Mouse (Mus musculus): Measurements from ENCODE around the gene Nt5c3b. TPM values are rescaled to one million over a fixed set of nuclear protein-coding genes. Genes with fewer than 3 reads are reported as not detected.
A peak's percentile ranks its signal among the peaks of the same experiment; 100 is the strongest.

Nt5c3b gene
- polyA plus RNA-seq, 1 experiment, result 32.0 TPM

- H3K27ac ChIP-seq (ENCODE audit: insufficient read depth, low read depth, low read length), result peak within 1 kb of the TSS; percentile 51
- no peaks in the 10 kb centered on the region for H3K4me1 ChIP-seq (ENCODE audit: control insufficient read depth, insufficient read depth, low read length)
These were observed 27.3 kb downstream of the Nt5c3b start, which contains the start of gene P3h4 for GRCm38 (mm10) chr11:100414021-100414913. TSS of gene P3h4 (minus strand) at chr11:100414836.

GRCm38 (mm10) chr11:100413541-100413940 lies 28.1 kb downstream of the Nt5c3b start:
- no peak for DNase-seq
- TF ChIP-seq CTCF (conservative IDR thresholded peaks at IDR 0.05; ENCODE audit: insufficient read depth, insufficient read length, low read depth, low read length), result no peak
- TF ChIP-seq POLR2A (IDR thresholded peaks at IDR 0.05; ENCODE audit: low read depth, low read length), result no peak
- Histone ChIP-seq H3K27ac (ENCODE audit: insufficient read depth, low read depth, low read length) (no peak overlapping the region), H3K36me3 (ENCODE audit: control insufficient read depth, insufficient read depth, low read length) (no peaks in the 10 kb centered on the region), H3K27me3 (replicated peaks; ENCODE audit: control insufficient read depth, insufficient read depth, low read length) (no peaks in the 10 kb centered on the region), H3K4me3 (ENCODE audit: insufficient read depth, low read depth, low read length) (peak overlapping the region; percentile 67), H3K4me1 (ENCODE audit: control insufficient read depth, insufficient read depth, low read length) (no peaks in the 10 kb centered on the region)
- WGBS, result 78% methylated on average over 11 of the region's 11 CpGs

More at GRCm38 (mm10) chr11:100414021-100414913, 27.3 kb downstream of the Nt5c3b start, which contains the start of gene P3h4:
- 3% methylated on average over 93 of the region's 93 CpGs for WGBS
- DNase-seq, result peak; percentile 84
- TF ChIP-seq POLR2A (IDR thresholded peaks at IDR 0.05; ENCODE audit: low read depth, low read length), result no peak
- TF ChIP-seq CTCF (conservative IDR thresholded peaks at IDR 0.05; ENCODE audit: insufficient read depth, insufficient read length, low read depth, low read length), result peak; percentile 68
- H3K27me3 ChIP-seq (replicated peaks; ENCODE audit: control insufficient read depth, insufficient read depth, low read length), result no peaks in the 10 kb centered on the region
- peak within 1 kb of the TSS; percentile 72 for H3K4me3 ChIP-seq (ENCODE audit: insufficient read depth, low read depth, low read length)
- H3K36me3 ChIP-seq (ENCODE audit: control insufficient read depth, insufficient read depth, low read length), result no peaks in the 10 kb centered on the region

- WGBS, result 61% methylated on average over 11 of the region's 11 CpGs
- no peak for DNase-seq
- no peaks in the 10 kb centered on the region for H3K36me3 ChIP-seq (ENCODE audit: control insufficient read depth, insufficient read depth, low read length)
- no peak overlapping the region for H3K27ac ChIP-seq (ENCODE audit: insufficient read depth, low read depth, low read length)
- no peak for TF ChIP-seq POLR2A (IDR thresholded peaks at IDR 0.05; ENCODE audit: low read depth, low read length)
- TF ChIP-seq CTCF (conservative IDR thresholded peaks at IDR 0.05; ENCODE audit: insufficient read depth, insufficient read length, low read depth, low read length), result no peak
- no peaks in the 10 kb centered on the region for H3K27me3 ChIP-seq (replicated peaks; ENCODE audit: control insufficient read depth, insufficient read depth, low read length)
- no peaks in the 10 kb centered on the region for H3K4me1 ChIP-seq (ENCODE audit: control insufficient read depth, insufficient read depth, low read length)
- no peak overlapping the region for H3K4me3 ChIP-seq (ENCODE audit: insufficient read depth, low read depth, low read length)
These were observed 29.9 kb downstream of the Nt5c3b start for GRCm38 (mm10) chr11:100411736-100412135.

GRCm38 (mm10) chr11:100409686-100410085 lies 31.9 kb downstream of the Nt5c3b start:
- no peak for DNase-seq
- no peak overlapping the region for H3K4me3 ChIP-seq (ENCODE audit: insufficient read depth, low read depth, low read length)
- no peaks in the 10 kb centered on the region for H3K4me1 ChIP-seq (ENCODE audit: control insufficient read depth, insufficient read depth, low read length)
- H3K27ac ChIP-seq (ENCODE audit: insufficient read depth, low read depth, low read length), result no peak overlapping the region
- no peaks in the 10 kb centered on the region for H3K36me3 ChIP-seq (ENCODE audit: control insufficient read depth, insufficient read depth, low read length)
- WGBS, result 93% methylated on average over 3 of the region's 3 CpGs
- no peaks in the 10 kb centered on the region for H3K27me3 ChIP-seq (replicated peaks; ENCODE audit: control insufficient read depth, insufficient read depth, low read length)
- no peak for TF ChIP-seq POLR2A (IDR thresholded peaks at IDR 0.05; ENCODE audit: low read depth, low read length)
- TF ChIP-seq CTCF (conservative IDR thresholded peaks at IDR 0.05; ENCODE audit: insufficient read depth, insufficient read length, low read depth, low read length), result no peak

- Histone ChIP-seq H3K4me3 (ENCODE audit: insufficient read depth, low read depth, low read length) (no peak overlapping the region), H3K4me1 (ENCODE audit: control insufficient read depth, insufficient read depth, low read length) (no peaks in the 10 kb centered on the region), H3K27me3 (replicated peaks; ENCODE audit: control insufficient read depth, insufficient read depth, low read length) (no peaks in the 10 kb centered on the region), H3K27ac (ENCODE audit: insufficient read depth, low read depth, low read length) (no peak overlapping the region), H3K36me3 (ENCODE audit: control insufficient read depth, insufficient read depth, low read length) (no peaks in the 10 kb centered on the region)
- no peak for TF ChIP-seq POLR2A (IDR thresholded peaks at IDR 0.05; ENCODE audit: low read depth, low read length)
- no peak for TF ChIP-seq CTCF (conservative IDR thresholded peaks at IDR 0.05; ENCODE audit: insufficient read depth, insufficient read length, low read depth, low read length)
- 94% methylated on average over 12 of the region's 12 CpGs for WGBS
- DNase-seq, result no peak
These were observed 32.7 kb downstream of the Nt5c3b start for GRCm38 (mm10) chr11:100408835-100409462.

- peaks cover 2% of the 10 kb centered on the region; the same call in 1 of the 2 replicates for H3K4me1 ChIP-seq (ENCODE audit: control insufficient read depth, insufficient read depth, low read length)
- TF ChIP-seq CTCF (conservative IDR thresholded peaks at IDR 0.05; ENCODE audit: insufficient read depth, insufficient read length, low read depth, low read length) (peak; percentile 83), POLR2A (IDR thresholded peaks at IDR 0.05; ENCODE audit: low read depth, low read length) (no peak)
- no peaks in the 10 kb centered on the region for H3K27me3 ChIP-seq (replicated peaks; ENCODE audit: control insufficient read depth, insufficient read depth, low read length)
- H3K27ac ChIP-seq (ENCODE audit: insufficient read depth, low read depth, low read length), result no peak overlapping the region
- WGBS, result 41% methylated on average over 10 of the region's 10 CpGs
- H3K36me3 ChIP-seq (ENCODE audit: control insufficient read depth, insufficient read depth, low read length), result no peaks in the 10 kb centered on the region
- H3K4me3 ChIP-seq (ENCODE audit: insufficient read depth, low read depth, low read length), result no peak overlapping the region
- DNase-seq, result peak; percentile 83
These were observed 33.4 kb downstream of the Nt5c3b start for GRCm38 (mm10) chr11:100408076-100408834.

Data from kidney, adult 2 months (tissue).